Comparison of ENCODE assay signal across 12 mouse cellular contexts in the genomic region with DNA sequence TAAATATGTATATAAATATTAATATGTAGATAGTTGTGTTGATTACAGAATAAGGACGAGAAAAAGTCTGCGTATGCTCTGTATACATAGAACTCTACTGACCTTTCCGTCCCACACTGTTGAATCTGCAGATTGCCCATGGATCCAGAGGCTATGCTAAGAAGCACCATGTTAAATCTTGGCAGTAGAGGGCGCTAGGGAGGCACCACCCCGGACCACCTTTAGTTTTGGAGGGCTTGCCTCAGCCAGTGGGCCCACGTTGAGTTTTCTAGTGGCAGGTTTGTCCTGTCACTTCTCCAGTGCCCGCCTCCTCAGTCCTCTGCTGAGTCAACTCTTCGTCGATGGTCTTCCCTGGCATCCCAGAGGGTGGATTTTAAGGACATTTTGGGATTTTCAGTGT. TPM values are rescaled to one million over a fixed set of nuclear protein-coding genes. Genes with fewer than 3 reads are reported as not detected.
DNase-seq lines count a peak whose midpoint lies in the region; ATAC-seq and TF ChIP-seq lines count a peak whose summit lies in the region.
"Had no signal": no experiment of that assay in that cellular context is flagged by ENCODE, and none has a peak within 500 bp of the region (broad histone marks: within the 10 kb centered on the region; RNA-seq: fewer than 3 reads in every experiment).

No protein-coding gene starts in this region.

- no peak for DNase-seq in heart, postnatal 0 days (ENCODE audit: low spot score)
- DNase-seq in heart, adult 11 months = no peak
- peak; percentile 55 for DNase-seq in retina, embryonic 14.5 days (ENCODE audit: low spot score)
- DNase-seq in retina, postnatal 1 day = no peak
- peak; percentile 62 for DNase-seq in thymus, postnatal 4 days
- no peak for DNase-seq in adrenal gland, adult 18-20 months (ENCODE audit: low spot score in 2 of 2)
- no peak for DNase-seq in urinary bladder, postnatal 14 days (ENCODE audit: low spot score)
- DNase-seq: kidney, adult 8-10 months; liver, embryonic 13.5 days had no signal

- no peak for ATAC-seq in heart, postnatal 0 days (ENCODE audit: insufficient read depth, low read depth)
- ATAC-seq in granulocyte monocyte progenitor cell, adult 5-6 weeks (replicated peaks; ENCODE audit: poor library complexity, severe bottlenecking) = peak; percentile 85

- H3K4me1 ChIP-seq in heart, postnatal 0 days (ENCODE audit: control insufficient read depth, insufficient read depth) = peaks cover 15% of the 10 kb centered on the region

- no peak overlapping the region for H3K27ac ChIP-seq in heart, postnatal 0 days (ENCODE audit: low read depth)
- H3K27ac ChIP-seq: heart, embryonic 10.5 days; liver, embryonic 13.5 days had no signal

- no peak overlapping the region for H3K4me2 ChIP-seq in heart, postnatal 0 days (ENCODE audit: low read depth, low read length)
- H3K4me2 ChIP-seq: liver, embryonic 13.5 days had no signal

- no peak overlapping the region for H3K4me3 ChIP-seq in heart, postnatal 0 days (ENCODE audit: low read depth, low read length)
- H3K4me3 ChIP-seq: erythroblast, embryonic 14.5 days; heart, embryonic 10.5 days; liver, embryonic 13.5 days had no signal

- TF ChIP-seq CTCF in heart, postnatal 0 days (IDR thresholded peaks at IDR 0.05; ENCODE audit: low read depth) = peak; percentile 27

- no peaks in the 10 kb centered on the region for H3K27me3 ChIP-seq in heart, postnatal 0 days (ENCODE audit: control insufficient read depth, insufficient read depth, low read length)
- H3K27me3 ChIP-seq: liver, embryonic 13.5 days had no signal

- no peaks in the 10 kb centered on the region for H3K36me3 ChIP-seq in heart, postnatal 0 days (replicated peaks; ENCODE audit: control insufficient read depth, insufficient read depth, low read length)
- H3K36me3 ChIP-seq: heart, embryonic 10.5 days; liver, embryonic 13.5 days had no signal

- no peaks in the 10 kb centered on the region for H3K9me3 ChIP-seq in heart, postnatal 0 days (replicated peaks; ENCODE audit: control insufficient read depth, low read length)
- H3K9me3 ChIP-seq: heart, embryonic 10.5 days; liver, embryonic 13.5 days had no signal

- H3K9ac ChIP-seq in heart, postnatal 0 days (replicated peaks; ENCODE audit: low read depth, low read length) = no peak overlapping the region
- H3K9ac ChIP-seq: liver, embryonic 13.5 days had no signal

- TF ChIP-seq EP300 in heart, postnatal 0 days (IDR thresholded peaks at IDR 0.05; ENCODE audit: low read depth) = no peak

- WGBS in heart, postnatal 0 days = 62% methylated on average over 9 of the region's 9 CpGs

RNA-seq across cellular contexts. Expression of a gene that starts 11.9 kb away (rescaled TPM):
- 42.9 and 46.7 TPM in 2 replicates for total RNA-seq in heart, postnatal 0 days (2014; rRNA removed; ENCODE audit: low replicate concordance)
- 17.8 and 20.9 TPM in 2 replicates for polyA plus RNA-seq in heart, postnatal 0 days (2015; fragmentation: Nextera tagmentation; extraction: Ambion mirVana)
- total RNA-seq in granulocyte monocyte progenitor cell, adult 5-6 weeks (2014; fragmentation: Nextera tagmentation) = 18.6 and 30.9 TPM in 2 replicates
- total RNA-seq in granulocyte monocyte progenitor cell, adult 5-6 weeks (2017) = 44.5 and 47.2 TPM in 2 replicates
- total RNA-seq in adrenal gland, adult 18-20 months (2021) = 10 to 100 TPM; 49.1 to 57.9 TPM

RNA-seq across cellular contexts. Expression of a gene that starts 56.6 kb away (rescaled TPM):
- 6.5 and 59.8 TPM in 2 replicates for total RNA-seq in heart, postnatal 0 days (2014; rRNA removed; ENCODE audit: low replicate concordance)
- polyA plus RNA-seq in heart, postnatal 0 days (2015; fragmentation: Nextera tagmentation; extraction: Ambion mirVana) = 7.1 and 7.6 TPM in 2 replicates
- total RNA-seq in granulocyte monocyte progenitor cell, adult 5-6 weeks (2014; fragmentation: Nextera tagmentation) = 35.6 and 40.0 TPM in 2 replicates
- total RNA-seq in granulocyte monocyte progenitor cell, adult 5-6 weeks (2017) = 33.5 and 33.6 TPM in 2 replicates
- 10 to 100 TPM; 11.5 to 17.4 TPM for total RNA-seq in adrenal gland, adult 18-20 months (2021)
- polyA plus RNA-seq: erythroblast, embryonic 14.5 days had no signal

Comparison
In these comparisons a context has a peak if more than half of its experiments do, and no peak if none do; other contexts are left out.
1. DNase-seq: peak in retina, embryonic 14.5 days (single experiment) and thymus, postnatal 4 days (single experiment); none in heart, postnatal 0 days (single experiment), heart, adult 11 months (single experiment), retina, postnatal 1 day (single experiment), adrenal gland, adult 18-20 months (0 of 2) and urinary bladder, postnatal 14 days (single experiment).